Mouse (Mus musculus): ENCODE measurements around the gene Tspan17. TPM values are rescaled to one million over a fixed set of nuclear protein-coding genes. Genes with fewer than 3 reads are reported as not detected.

Tspan17 gene
- polyA plus RNA-seq, 1 experiment from 2014 or later: 1.5 TPM

GRCm38 (mm10) chr13:54837471-54837889 lies 48.3 kb downstream of the Tspan17 start:
- no peaks in the 10 kb centered on the region for H3K27me3 ChIP-seq
- 13% methylated on average over 9 of the region's 9 CpGs for WGBS (ENCODE audit: insufficient replicate concordance)
- H3K4me3 ChIP-seq (replicated peaks): no peak overlapping the region
- H3K4me2 ChIP-seq: no peak overlapping the region
- H3K4me1 ChIP-seq (replicated peaks): no peaks in the 10 kb centered on the region
- no peak overlapping the region for H3K9ac ChIP-seq
- ATAC-seq (ENCODE audit: low read depth): no peak
- no peak overlapping the region for H3K27ac ChIP-seq
- no peaks in the 10 kb centered on the region for H3K36me3 ChIP-seq
- no peak for DNase-seq
- 0 out of 2 replicates have a peak, but pooled peaks cover 6% of the 10 kb centered on the region for H3K9me3 ChIP-seq (replicated peaks)

- WGBS (ENCODE audit: insufficient replicate concordance): 63% methylated on average over 15 of the region's 15 CpGs
- no peak for DNase-seq
Measured at GRCm38 (mm10) chr13:54838540-54838939, 49.4 kb downstream of the Tspan17 start.

GRCm38 (mm10) chr13:54839211-54839610 lies 50.0 kb downstream of the Tspan17 start:
- no peak for DNase-seq
- Histone ChIP-seq H3K4me3 (replicated peaks) (no peak overlapping the region), H3K27me3 (no peaks in the 10 kb centered on the region), H3K36me3 (no peaks in the 10 kb centered on the region), H3K4me1 (replicated peaks) (no peaks in the 10 kb centered on the region), H3K4me2 (no peak overlapping the region), H3K9me3 (replicated peaks) (0 out of 2 replicates have a peak, but pooled peaks cover 6% of the 10 kb centered on the region), H3K27ac (no peak overlapping the region), H3K9ac (no peak overlapping the region)
- whole genome bisulfite sequencing (ENCODE audit: insufficient replicate concordance): 54% methylated on average over 6 of the region's 6 CpGs
- ATAC-seq (ENCODE audit: low read depth): no peak

More at GRCm38 (mm10) chr13:54838540-54838939, 49.4 kb downstream of the Tspan17 start:
- 0 out of 2 replicates have a peak, but pooled peaks cover 6% of the 10 kb centered on the region for H3K9me3 ChIP-seq (replicated peaks)
- H3K4me2 ChIP-seq: no peak overlapping the region
- no peak overlapping the region for H3K9ac ChIP-seq
- H3K36me3 ChIP-seq: no peaks in the 10 kb centered on the region
- H3K27me3 ChIP-seq: no peaks in the 10 kb centered on the region
- no peak overlapping the region for H3K27ac ChIP-seq
- no peaks in the 10 kb centered on the region for H3K4me1 ChIP-seq (replicated peaks)
- H3K4me3 ChIP-seq (replicated peaks): no peak overlapping the region
- ATAC-seq (ENCODE audit: low read depth): no peak

- ATAC-seq (ENCODE audit: low read depth): no peak
- Histone ChIP-seq H3K27me3 (no peaks in the 10 kb centered on the region), H3K4me1 (replicated peaks) (no peaks in the 10 kb centered on the region)
Measured at GRCm38 (mm10) chr13:54844579-54844978, 55.4 kb downstream of the Tspan17 start.

More at GRCm38 (mm10) chr13:54844579-54844978, 55.4 kb downstream of the Tspan17 start:
- no peak overlapping the region for H3K27ac ChIP-seq
- H3K36me3 ChIP-seq: no peaks in the 10 kb centered on the region
- H3K4me2 ChIP-seq: no peak overlapping the region
- 47% methylated on average over 8 of the region's 8 CpGs for WGBS (ENCODE audit: insufficient replicate concordance)
- H3K4me3 ChIP-seq (replicated peaks): no peak overlapping the region
- DNase-seq: no peak
- no peak overlapping the region for H3K9ac ChIP-seq
- 0 out of 2 replicates have a peak, but pooled peaks cover 6% of the 10 kb centered on the region for H3K9me3 ChIP-seq (replicated peaks)

Other genes with a start within 250 kb of the Tspan17 start
- 53.0 and 60.1 TPM in 2 replicates for gene 4833439L19Rik, start 223.9 kb upstream of the Tspan17 start, polyA plus RNA-seq (2015; fragmentation: Nextera tagmentation; extraction: Ambion mirVana)
- 9.0 and 9.2 TPM in 2 replicates for gene Arl10, start 214.4 kb upstream of the Tspan17 start, polyA plus RNA-seq (2015; fragmentation: Nextera tagmentation; extraction: Ambion mirVana)
- 74.9 and 84.5 TPM in 2 replicates for gene Nop16, start 199.3 kb upstream of the Tspan17 start, polyA plus RNA-seq (2015; fragmentation: Nextera tagmentation; extraction: Ambion mirVana)
- 117 and 118 TPM in 2 replicates for gene Higd2a, start 199.2 kb upstream of the Tspan17 start, polyA plus RNA-seq (2015; fragmentation: Nextera tagmentation; extraction: Ambion mirVana)
- gene Cltb, start 178.0 kb upstream of the Tspan17 start, polyA plus RNA-seq (2015; fragmentation: Nextera tagmentation; extraction: Ambion mirVana): 51.0 and 54.2 TPM in 2 replicates
- 30.5 and 33.9 TPM in 2 replicates for gene Faf2, start 167.6 kb upstream of the Tspan17 start, polyA plus RNA-seq (2015; fragmentation: Nextera tagmentation; extraction: Ambion mirVana)
- 23.8 and 24.5 TPM in 2 replicates for gene Rnf44, start 95.5 kb upstream of the Tspan17 start, polyA plus RNA-seq (2015; fragmentation: Nextera tagmentation; extraction: Ambion mirVana)
- gene Cdhr2, start 87.9 kb upstream of the Tspan17 start, polyA plus RNA-seq (2015; fragmentation: Nextera tagmentation; extraction: Ambion mirVana): 7.8 and 10.5 TPM in 2 replicates
- gene Gprin1, start 39.5 kb upstream of the Tspan17 start, polyA plus RNA-seq (2015; fragmentation: Nextera tagmentation; extraction: Ambion mirVana): 0.02 and 0.05 TPM in 2 replicates
- gene Sncb, start 22.8 kb upstream of the Tspan17 start, polyA plus RNA-seq (2015; fragmentation: Nextera tagmentation; extraction: Ambion mirVana): not detected in 2 replicates
- not detected in 2 replicates for gene Eif4e1b, start 5.4 kb upstream of the Tspan17 start, polyA plus RNA-seq (2015; fragmentation: Nextera tagmentation; extraction: Ambion mirVana)
- 0.52 and 0.55 TPM in 2 replicates for gene Unc5a, start 160.0 kb downstream of the Tspan17 start, polyA plus RNA-seq (2015; fragmentation: Nextera tagmentation; extraction: Ambion mirVana)
- 3.4 and 3.7 TPM in 2 replicates for gene Hk3, start 232.0 kb downstream of the Tspan17 start, polyA plus RNA-seq (2015; fragmentation: Nextera tagmentation; extraction: Ambion mirVana)

Data from liver, embryonic 13.5 days (tissue).